Mouse (Mus musculus) myocyte (in vitro differentiated cells): Measurements from ENCODE around the gene Vwa8.
"Not testable (repeated sequence)": the region's sequence is repeated elsewhere in the genome, so short reads cannot be mapped to it uniquely, and the experiment has no call there.

Source experiments
- E2F4 ChIP-seq: IDR thresholded peaks from one replicate; pipeline ENCODE4 v1.6.1; 2011; ENCODE audit warnings: mild to moderate bottlenecking, control low read depth, moderate library complexity; ENCODE audit not compliant: insufficient read depth
- MAX ChIP-seq: IDR thresholded peaks from one replicate; pipeline ENCODE4 v1.6.1; 2011; ENCODE audit warnings: low read depth, mild to moderate bottlenecking, control low read depth
- MYOD1 ChIP-seq, 3 experiments: IDR thresholded peaks; one replicate each; pipeline ENCODE4 v1.6.1; 2011; ENCODE audit warnings: control low read depth in 2 of 3, low read depth in 2 of 3, mild to moderate bottlenecking in 2 of 3, moderate library complexity in 1 of 3; ENCODE audit not compliant: insufficient read length in 2 of 3, control insufficient read depth in 1 of 3
- POLR2A ChIP-seq: IDR thresholded peaks from one replicate; pipeline ENCODE4 v1.6.1; 2011; ENCODE audit warnings: low read depth, mild to moderate bottlenecking, control low read depth, moderate library complexity; ENCODE audit not compliant: insufficient read length
- TCF12 ChIP-seq: IDR thresholded peaks from one replicate; pipeline ENCODE4 v1.6.1; 2011; ENCODE audit warnings: mild to moderate bottlenecking, control low read depth; ENCODE audit not compliant: poor library complexity, insufficient read depth, severe bottlenecking

DNA sequence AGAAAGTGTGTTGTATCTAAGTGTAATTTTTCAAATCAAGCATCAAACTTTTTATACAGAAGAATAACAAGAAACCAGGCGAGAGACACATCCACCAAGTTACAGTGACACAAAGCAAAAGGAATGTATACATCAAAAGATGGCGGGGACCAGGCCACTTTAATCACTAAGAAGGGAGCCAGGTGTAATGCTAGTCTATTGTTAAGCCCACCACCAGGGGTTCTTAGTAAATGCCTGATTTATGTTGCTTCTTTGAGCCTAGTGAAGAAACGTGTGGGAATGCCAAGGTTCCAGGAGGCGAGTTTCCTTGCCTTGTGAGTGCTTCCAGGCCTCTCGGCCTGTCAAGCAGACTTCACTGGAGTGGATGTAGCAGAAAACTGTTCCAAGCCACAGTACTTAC is 168.9 kb downstream of the Vwa8 start:
- not testable (repeated sequence) for TF ChIP-seq MYOD1 (IDR thresholded peaks at IDR 0.05; ENCODE audit: control insufficient read depth in 1 of 3, insufficient read length in 2 of 3, low read depth in 2 of 3); POLR2A; E2F4; MAX; TCF12
